Comparison of ENCODE assay signal across 10 mouse cellular contexts in genomic region chr2:35559551-35559835, GRCm38 (mm10). TPM values are rescaled to one million over a fixed set of nuclear protein-coding genes. Genes with fewer than 3 reads are reported as not detected.
A peak's percentile ranks its signal among the peaks of the same experiment; 100 is the strongest.
DNase-seq lines count a peak whose midpoint lies in the region; ATAC-seq lines count a peak whose summit lies in the region.
"Had no signal": no experiment of that assay in that cellular context is flagged by ENCODE, and none has a peak within 500 bp of the region (broad histone marks: within the 10 kb centered on the region; RNA-seq: fewer than 3 reads in every experiment).

No protein-coding gene starts in this region.

- peak overlapping the region; percentile 82 for H3K9ac ChIP-seq in heart, embryonic 13.5 days
- no peak overlapping the region for H3K9ac ChIP-seq in limb, embryonic 15.5 days
- H3K9ac ChIP-seq in forebrain, embryonic 12.5 days, result no peak overlapping the region
- H3K9ac ChIP-seq: liver, embryonic 13.5 days; neural tube, embryonic 12.5 days had no signal

- peaks cover 66% of the 10 kb centered on the region for H3K4me1 ChIP-seq in heart, embryonic 13.5 days
- peaks cover 42% of the 10 kb centered on the region for H3K4me1 ChIP-seq in limb, embryonic 15.5 days
- peaks cover 15% of the 10 kb centered on the region for H3K4me1 ChIP-seq in forebrain, embryonic 12.5 days
- peaks cover 12% of the 10 kb centered on the region for H3K4me1 ChIP-seq in midbrain, embryonic 10.5 days
- H3K4me1 ChIP-seq: liver, embryonic 13.5 days had no signal

- no peaks in the 10 kb centered on the region for H3K27me3 ChIP-seq in heart, embryonic 13.5 days (replicated peaks)
- no peaks in the 10 kb centered on the region for H3K27me3 ChIP-seq in limb, embryonic 15.5 days
- H3K27me3 ChIP-seq in forebrain, embryonic 12.5 days, result no peaks in the 10 kb centered on the region; the same call in 1 of the 2 replicates
- 0 out of 2 replicates have a peak, but pooled peaks cover 13% of the 10 kb centered on the region for H3K27me3 ChIP-seq in midbrain, embryonic 10.5 days (ENCODE audit: low read depth, poor library complexity, severe bottlenecking)
- H3K27me3 ChIP-seq: neural tube, embryonic 12.5 days had no signal

- peak overlapping the region; percentile 67 for H3K4me2 ChIP-seq in heart, embryonic 13.5 days
- H3K4me2 ChIP-seq in limb, embryonic 15.5 days, result peak overlapping the region; percentile 41; the same call in 1 of the 2 replicates
- H3K4me2 ChIP-seq in forebrain, embryonic 12.5 days, result no peak overlapping the region
- H3K4me2 ChIP-seq: liver, embryonic 13.5 days had no signal

- 0 out of 2 replicates have a peak overlapping the region, but pooled peaks have one; percentile 4 for H3K4me3 ChIP-seq in heart, embryonic 13.5 days
- peak overlapping the region; percentile 35 for H3K4me3 ChIP-seq in limb, embryonic 15.5 days
- H3K4me3 ChIP-seq in forebrain, embryonic 12.5 days (replicated peaks), result no peak overlapping the region
- no peak overlapping the region for H3K4me3 ChIP-seq in midbrain, embryonic 10.5 days
- H3K4me3 ChIP-seq: liver, embryonic 13.5 days; neural tube, embryonic 12.5 days had no signal

- 33% methylated on average over 2 of the region's 2 CpGs for WGBS in heart, embryonic 13.5 days
- 39% methylated on average over 2 of the region's 2 CpGs for WGBS in limb, embryonic 15.5 days
- 76% methylated on average over 2 of the region's 2 CpGs for WGBS in forebrain, embryonic 12.5 days
- 79% methylated on average over 2 of the region's 2 CpGs for WGBS in midbrain, embryonic 10.5 days

- H3K36me3 ChIP-seq in heart, embryonic 13.5 days, result no peaks in the 10 kb centered on the region
- H3K36me3 ChIP-seq in limb, embryonic 15.5 days, result no peaks in the 10 kb centered on the region
- H3K36me3 ChIP-seq in forebrain, embryonic 12.5 days (replicated peaks), result no peaks in the 10 kb centered on the region
- H3K36me3 ChIP-seq in midbrain, embryonic 10.5 days, result no peaks in the 10 kb centered on the region
- H3K36me3 ChIP-seq: liver, embryonic 13.5 days; neural tube, embryonic 12.5 days had no signal

- peak; percentile 22 to 31 for DNase-seq in left cerebral cortex, postnatal 36 days (ENCODE audit: low spot score in 2 of 2)
- no peak for DNase-seq in left cerebral cortex, adult 18-20 months (ENCODE audit: low spot score in 2 of 2)
- peak; percentile 71 to 79 for DNase-seq in cerebellum, postnatal 10 days
- no peak for DNase-seq in midbrain, embryonic 10.5 days (ENCODE audit: low spot score)
- DNase-seq in frontal cortex, postnatal 14 days (ENCODE audit: low spot score in 2 of 2), result no peak
- DNase-seq: liver, embryonic 13.5 days had no signal

- H3K27ac ChIP-seq in heart, embryonic 13.5 days (replicated peaks), result peak overlapping the region; percentile 78
- peak overlapping the region; percentile 88 for H3K27ac ChIP-seq in limb, embryonic 15.5 days
- no peak overlapping the region for H3K27ac ChIP-seq in forebrain, embryonic 12.5 days
- H3K27ac ChIP-seq in midbrain, embryonic 10.5 days (replicated peaks), result no peak overlapping the region
- H3K27ac ChIP-seq: liver, embryonic 13.5 days; neural tube, embryonic 12.5 days had no signal

- no peak for ATAC-seq in heart, embryonic 13.5 days (ENCODE audit: extremely low read depth, insufficient number of reproducible peaks, low FRiP score, low TSS enrichment)
- no peak for ATAC-seq in limb, embryonic 15.5 days (ENCODE audit: insufficient number of reproducible peaks, low FRiP score, low TSS enrichment, low read depth)
- ATAC-seq in forebrain, embryonic 12.5 days (ENCODE audit: low FRiP score), result no peak

- no peaks in the 10 kb centered on the region for H3K9me3 ChIP-seq in heart, embryonic 13.5 days
- no peaks in the 10 kb centered on the region for H3K9me3 ChIP-seq in limb, embryonic 15.5 days
- H3K9me3 ChIP-seq in forebrain, embryonic 12.5 days, result no peaks in the 10 kb centered on the region
- H3K9me3 ChIP-seq in midbrain, embryonic 10.5 days (replicated peaks), result no peaks in the 10 kb centered on the region
- H3K9me3 ChIP-seq: liver, embryonic 13.5 days; neural tube, embryonic 12.5 days had no signal

- intact Hi-C loops in left cerebral cortex, postnatal 36 days (cut with DNase I), result loop anchor here (10.0 kb wide), 1 partner anchor 165 kb away; no protein-coding TSS in a partner anchor

RNA-seq across cellular contexts. Expression of gene Dab2ip, which starts 1.4 kb away (rescaled TPM):
- 100 to 1,000 TPM; 144 to 156 TPM for total RNA-seq in left cerebral cortex, postnatal 36 days (2021)
- 100 to 1,000 TPM; 133 to 135 TPM for total RNA-seq in left cerebral cortex, adult 18-20 months (2021)
- polyA plus RNA-seq in heart, embryonic 13.5 days (2015; fragmentation: Nextera tagmentation; extraction: Ambion mirVana), result 40.0 and 48.9 TPM in 2 replicates
- polyA plus RNA-seq in limb, embryonic 15.5 days (2015; fragmentation: Nextera tagmentation; extraction: Ambion mirVana), result 57.8 and 60.6 TPM in 2 replicates
- polyA plus RNA-seq in forebrain, embryonic 12.5 days (2016; fragmentation: Nextera tagmentation; extraction: Ambion mirVana), result 36.8 and 56.9 TPM in 2 replicates
- polyA plus RNA-seq in midbrain, embryonic 10.5 days (2016; fragmentation: Nextera tagmentation; extraction: Ambion mirVana), result 19.7 and 24.7 TPM in 2 replicates

Comparison
In these comparisons a context has a peak if more than half of its experiments do, and no peak if none do; other contexts are left out.
1. DNase-seq: peak in left cerebral cortex, postnatal 36 days (2 of 2) and cerebellum, postnatal 10 days (2 of 2); none in left cerebral cortex, adult 18-20 months (0 of 2), midbrain, embryonic 10.5 days (single experiment) and frontal cortex, postnatal 14 days (0 of 2).
2. H3K27ac ChIP-seq: peak in heart, embryonic 13.5 days (single experiment) and limb, embryonic 15.5 days (single experiment); none in forebrain, embryonic 12.5 days (single experiment) and midbrain, embryonic 10.5 days (single experiment).
3. H3K4me3 ChIP-seq: peak in heart, embryonic 13.5 days (single experiment) and limb, embryonic 15.5 days (single experiment); none in forebrain, embryonic 12.5 days (single experiment) and midbrain, embryonic 10.5 days (single experiment).